Mouse (Mus musculus) thymus, postnatal 36 days (tissue): ENCODE data around the gene Ptprg.

Experiments
- DNase-seq, 2 experiments: peaks; one replicate each; pipeline ENCODE4 v3.0.0; 2022; ENCODE audit warnings: mixed read lengths in 2 of 2

Ptprg gene

DNA sequence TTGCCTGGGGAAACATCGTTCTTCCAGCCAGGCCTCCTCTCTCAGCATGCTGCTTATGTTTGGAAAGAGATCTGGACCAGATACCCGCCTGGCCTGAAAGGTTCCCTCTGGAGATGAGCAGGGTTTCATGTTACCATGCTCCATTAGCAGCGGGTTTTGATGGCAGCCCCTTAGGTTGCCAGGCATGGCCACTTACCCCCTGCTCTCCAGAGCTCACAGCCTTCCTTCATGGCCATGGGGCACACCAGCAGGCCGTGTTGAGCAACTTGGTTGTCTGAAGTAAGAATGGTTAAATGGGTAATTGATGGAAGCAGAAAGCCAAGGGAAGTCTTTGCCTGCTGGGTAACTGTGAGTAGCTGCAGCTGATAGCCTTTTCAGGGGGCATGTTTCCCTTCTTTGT, 274.8 kb downstream of the Ptprg start:
- DNase-seq, result no peak

DNA sequence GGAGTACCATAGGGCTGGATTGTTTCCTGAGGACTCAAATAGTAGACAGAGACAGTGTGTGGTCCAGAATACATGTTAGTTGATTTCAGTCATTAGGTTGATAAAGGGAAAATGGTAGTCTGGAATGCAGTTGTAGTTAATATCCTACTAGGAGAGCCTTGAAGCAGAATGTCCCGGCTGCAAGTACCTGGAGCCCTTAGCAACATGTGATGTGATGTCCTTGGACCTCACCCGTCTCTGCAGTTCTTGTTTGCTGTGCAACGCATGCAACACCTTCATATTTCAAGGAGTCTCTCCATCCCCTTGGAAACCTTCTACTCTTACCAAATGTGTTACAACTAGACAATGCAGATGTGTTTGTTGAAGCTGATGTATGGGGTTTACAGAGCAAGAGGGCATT, 280.3 kb downstream of the Ptprg start:
- DNase-seq, result no peak

DNA sequence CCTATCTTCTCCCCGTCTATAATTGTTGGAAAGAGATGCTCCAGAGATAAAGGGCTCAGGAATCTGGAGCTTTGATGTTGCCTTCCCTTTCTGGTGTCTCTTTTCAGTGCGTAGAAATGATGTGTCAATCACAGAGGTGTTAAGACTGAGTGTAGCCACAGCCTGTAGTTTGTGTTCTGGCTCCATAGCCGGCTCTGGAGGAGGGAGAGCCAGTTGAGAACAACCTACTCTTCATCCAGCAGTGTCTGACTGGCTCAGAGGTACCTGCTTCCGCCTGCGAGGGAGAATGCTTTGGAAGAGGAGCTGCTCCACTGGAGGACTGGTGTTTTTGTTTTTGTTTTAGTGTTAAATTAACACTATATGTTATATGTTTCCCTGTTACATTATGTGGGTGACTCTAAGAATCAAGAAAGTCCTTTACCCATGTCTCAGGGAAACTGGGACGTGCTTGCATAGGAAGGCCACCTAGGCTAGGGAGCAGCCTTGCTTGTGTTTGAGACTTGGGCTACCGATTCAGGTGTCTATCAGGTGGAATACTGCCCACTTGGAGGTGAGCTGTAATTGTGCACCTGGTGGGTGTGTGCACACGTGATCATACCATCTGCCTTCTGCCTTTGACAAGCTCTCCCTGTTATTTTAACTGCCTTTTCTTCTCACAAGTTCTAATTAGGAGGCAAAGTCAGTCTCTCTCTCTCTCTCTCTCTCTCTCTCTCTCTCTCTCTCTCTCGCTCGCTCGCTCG, 282.5 kb downstream of the Ptprg start:
- DNase-seq, result no peak

DNA sequence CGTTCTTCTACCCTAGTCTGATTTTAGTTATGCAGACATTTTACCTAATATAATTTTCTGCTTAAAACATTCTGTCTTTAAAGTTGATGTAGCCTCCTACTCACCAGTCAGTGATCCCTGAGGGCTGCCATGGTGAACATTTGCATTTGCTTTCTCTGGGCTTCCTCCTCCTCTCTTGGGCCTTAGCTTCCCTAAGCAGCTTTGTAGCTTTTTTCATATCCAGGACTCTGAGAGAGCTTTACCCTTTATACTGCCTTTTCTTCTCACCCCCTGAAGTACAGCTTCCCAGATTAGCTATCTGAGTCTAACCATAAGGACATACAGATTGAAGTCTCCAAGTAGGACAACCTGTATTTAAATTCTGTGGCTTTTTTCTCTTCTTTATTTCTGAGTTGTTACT, 284.4 kb downstream of the Ptprg start:
- no peak for DNase-seq

DNA sequence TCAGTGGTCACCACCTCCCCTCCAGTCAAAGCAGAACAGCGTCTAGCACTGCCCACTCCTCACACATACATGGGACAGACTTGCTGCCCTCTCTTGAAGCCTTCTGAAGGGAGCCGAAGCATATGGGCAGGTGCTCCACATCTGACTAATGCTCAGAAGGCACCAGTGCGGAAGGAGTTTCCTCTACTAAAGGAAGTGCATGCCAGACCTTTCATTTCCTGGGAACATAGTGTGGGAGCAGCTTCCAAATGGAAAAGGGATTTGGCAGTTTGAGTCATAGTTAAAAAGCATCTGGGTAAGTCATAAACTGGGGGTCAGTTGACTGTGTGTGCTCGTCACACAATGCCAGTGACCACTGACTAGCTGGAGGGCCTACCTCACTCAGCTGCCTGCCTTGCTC, 288.3 kb downstream of the Ptprg start:
- no peak for DNase-seq

DNA sequence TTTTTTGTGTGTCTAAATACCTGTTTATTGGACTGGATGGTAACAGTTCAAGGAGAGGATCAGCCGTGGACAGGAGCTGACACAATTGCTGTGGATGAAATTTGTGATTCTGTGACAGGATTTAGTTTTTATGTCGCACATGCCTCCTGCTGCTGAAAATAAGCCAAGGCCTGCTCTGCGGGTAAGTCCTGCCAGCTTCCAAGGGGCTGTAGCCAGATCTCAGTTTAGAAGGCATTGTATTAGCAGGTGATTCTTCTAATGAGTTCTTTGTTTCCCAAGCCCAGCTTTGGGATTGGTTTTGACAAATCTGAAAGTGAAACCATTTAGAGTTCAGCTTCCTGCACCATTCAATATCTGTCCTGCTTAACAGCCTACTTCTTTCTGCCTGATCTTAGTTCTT, 299.6 kb downstream of the Ptprg start:
- DNase-seq, result no peak

DNA sequence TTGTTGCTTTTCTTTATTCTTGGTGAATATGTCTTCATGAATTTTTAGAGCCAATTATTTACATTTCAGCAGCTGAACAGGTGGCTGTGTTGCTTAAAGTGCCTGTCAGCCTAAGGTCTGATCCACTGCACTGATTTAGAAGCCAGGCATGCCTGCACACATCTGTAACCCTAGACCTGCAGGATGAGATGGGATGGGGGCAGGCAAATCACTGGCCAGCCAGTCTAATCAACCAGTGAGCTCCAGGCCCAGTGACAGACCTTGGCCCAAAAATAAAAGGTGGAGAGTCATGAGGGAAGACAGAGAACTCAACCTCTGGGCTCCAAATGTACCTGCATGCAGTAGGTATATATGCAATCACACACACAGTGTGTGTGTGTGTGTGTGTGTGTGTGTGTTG, 302.2 kb downstream of the Ptprg start:
- no peak for DNase-seq

DNA sequence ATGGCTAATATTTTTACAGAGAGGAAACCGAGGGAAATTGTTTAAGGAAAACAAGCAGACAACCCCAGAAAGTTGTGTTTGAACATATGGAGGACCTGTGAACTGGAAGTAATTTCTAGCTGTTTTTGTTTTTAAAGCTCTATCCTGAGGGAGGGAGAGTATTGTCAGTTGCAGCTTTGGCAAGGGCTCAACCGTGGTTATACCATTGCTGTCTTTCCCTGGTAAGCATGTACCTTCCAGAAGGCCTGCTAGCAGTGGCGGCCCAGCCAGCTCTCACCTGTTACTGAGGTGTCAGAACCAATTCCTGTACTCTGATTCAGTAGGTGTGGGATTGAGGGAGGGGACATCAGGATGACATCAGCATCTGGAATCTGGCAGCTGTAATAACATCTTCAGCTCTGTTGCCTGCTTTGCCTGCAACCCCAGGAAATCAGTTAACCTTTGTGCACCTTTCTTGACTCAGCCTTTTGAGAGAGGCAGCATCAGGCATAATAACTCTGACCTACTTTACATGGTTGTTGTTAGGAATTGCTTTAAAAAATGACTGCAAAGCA, 304.7 kb downstream of the Ptprg start:
- DNase-seq, result no peak

DNA sequence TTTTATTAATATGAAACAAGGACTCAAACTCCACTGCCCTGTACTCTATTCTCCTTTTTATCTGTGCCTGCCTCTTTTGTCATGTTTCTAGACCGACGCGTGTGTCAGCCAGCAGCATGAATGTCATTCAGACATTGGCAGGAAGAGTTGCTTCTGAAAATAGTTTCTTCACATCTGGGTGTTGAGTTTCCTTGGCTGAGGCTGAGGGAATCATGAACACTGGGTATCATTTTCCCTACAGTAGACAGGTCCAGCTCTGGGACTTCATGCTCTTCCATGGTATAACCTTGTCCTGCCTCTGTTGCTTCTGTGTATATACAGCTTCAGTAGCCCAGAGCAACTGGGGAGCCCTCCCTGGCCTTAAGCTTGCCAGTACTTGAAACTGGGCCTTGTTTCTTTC, 310.0 kb downstream of the Ptprg start:
- DNase-seq, result no peak

DNA sequence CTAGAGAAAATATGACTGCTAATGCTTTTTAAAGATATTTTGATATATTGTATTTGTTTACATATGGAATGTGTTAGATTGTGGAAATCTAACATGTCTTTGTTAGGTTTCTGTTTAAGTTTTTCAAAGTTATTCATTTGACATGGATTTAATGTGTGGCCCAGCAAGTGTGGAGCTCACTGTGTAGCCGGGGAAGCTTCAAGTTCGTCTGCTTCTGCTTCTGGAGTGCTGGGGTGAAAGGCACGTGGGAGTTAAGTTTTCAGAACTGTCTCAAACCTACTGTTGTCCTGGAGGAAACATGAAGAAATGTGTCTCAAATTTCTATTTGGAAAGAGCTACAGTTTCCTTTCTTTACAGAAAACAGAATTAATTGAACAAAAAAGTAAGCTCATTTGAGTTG, 311.5 kb downstream of the Ptprg start:
- DNase-seq, result no peak

DNA sequence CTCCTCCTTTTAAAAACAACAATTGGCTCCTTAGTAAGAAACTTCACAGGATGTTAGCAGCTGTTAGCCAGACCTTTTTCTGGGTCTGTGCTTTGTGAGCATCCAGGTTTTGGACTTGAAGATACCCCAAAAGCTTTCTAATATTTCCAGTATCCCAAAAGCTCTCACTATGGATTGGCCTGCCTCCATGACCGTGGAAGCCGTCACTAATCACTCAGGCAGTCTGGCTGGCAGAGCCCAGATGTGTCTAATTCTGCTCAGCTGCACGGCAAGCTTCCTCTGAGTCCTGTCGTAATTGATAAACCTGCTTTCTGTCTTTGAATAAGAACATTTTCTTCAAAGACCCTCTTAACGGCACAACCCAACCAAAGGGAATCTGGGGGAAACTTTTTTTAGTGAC, 312.0 kb downstream of the Ptprg start:
- DNase-seq, result no peak

DNA sequence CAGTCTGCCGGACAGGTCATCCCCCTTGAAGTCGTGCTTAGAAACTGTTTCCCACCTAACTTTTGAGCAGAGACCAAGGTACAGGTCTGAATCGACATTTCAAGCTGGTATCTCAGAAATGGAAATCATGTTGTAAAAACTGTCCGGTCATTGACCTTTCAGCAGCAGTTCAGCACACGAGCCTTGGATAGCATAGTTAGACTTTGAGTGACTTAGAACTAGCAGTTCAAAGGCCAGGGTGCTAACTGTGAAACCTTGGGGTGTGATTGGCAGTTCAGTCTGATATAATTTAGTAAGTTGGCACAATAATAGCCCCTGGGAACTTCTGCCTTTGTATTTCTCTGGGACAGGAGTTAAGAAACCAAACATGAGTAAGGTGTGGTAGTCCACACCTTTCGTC, 312.5 kb downstream of the Ptprg start:
- DNase-seq, result no peak

DNA sequence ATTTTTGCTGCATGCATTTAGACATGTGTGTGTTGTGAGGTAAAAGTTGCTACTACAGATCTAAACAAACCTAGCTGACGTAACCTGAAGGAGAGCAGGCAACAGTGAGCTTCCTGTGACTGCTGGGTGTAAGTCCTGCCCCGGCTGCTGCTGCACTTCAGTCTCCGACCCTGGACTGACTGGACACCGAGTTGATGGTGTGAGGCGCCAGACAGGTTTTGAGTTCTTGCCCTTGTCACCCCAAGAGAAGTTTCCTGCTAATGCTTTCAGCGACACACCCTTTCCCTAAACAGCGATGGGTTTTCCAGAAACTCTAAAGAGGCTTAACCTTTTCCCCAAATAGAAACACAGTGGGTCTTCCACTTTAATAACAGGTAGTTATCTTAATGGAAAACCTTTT, 313.1 kb downstream of the Ptprg start:
- no peak for DNase-seq

DNA sequence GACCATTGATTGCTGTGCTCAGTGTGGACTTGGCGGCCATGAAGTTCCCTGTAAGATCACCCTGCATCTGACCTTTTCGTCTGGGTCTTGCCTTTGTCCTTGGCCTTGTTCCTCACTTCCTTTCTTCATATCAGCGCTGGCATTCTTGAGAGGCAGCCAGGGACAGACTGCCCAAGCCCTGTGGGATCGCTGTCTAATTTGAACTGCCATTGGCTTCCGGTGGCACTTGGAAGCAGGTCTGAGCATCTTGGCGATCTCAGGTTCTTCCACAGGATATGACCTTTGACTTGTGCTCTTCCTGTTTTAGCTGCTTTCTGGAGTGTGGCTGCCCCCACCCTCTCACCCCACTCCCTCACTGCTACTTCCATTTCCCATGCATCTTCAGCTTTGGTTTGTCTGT, 315.3 kb downstream of the Ptprg start:
- DNase-seq, result no peak

DNA sequence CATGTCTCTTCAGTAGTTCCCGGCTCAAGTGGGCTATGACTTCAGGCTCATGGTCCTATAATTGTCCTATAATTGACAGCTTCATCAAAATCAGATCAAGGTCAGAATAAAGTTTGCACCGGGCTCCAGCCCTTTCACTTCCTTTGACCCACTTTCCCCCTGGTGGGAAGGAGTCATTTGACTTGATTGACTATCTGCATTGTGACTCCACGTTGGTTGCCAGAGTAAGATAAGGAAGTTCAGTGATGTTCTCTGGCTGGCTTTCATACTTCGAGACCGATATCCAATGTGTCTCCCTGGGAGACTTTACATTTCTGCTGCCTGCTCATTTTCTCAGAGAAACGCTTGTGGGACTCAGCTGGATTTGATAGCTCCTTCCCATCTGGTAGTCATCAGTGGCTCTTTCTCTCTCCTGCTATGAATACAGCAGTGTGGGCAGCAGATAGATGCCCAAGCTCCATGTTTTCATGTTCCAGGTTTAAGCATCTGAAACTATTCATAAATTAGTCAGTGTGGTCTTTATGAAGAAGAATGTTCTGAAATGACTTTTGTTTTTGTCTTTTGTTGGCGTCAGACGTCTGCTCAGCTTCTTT, 318.5 kb downstream of the Ptprg start:
- no peak for DNase-seq

DNA sequence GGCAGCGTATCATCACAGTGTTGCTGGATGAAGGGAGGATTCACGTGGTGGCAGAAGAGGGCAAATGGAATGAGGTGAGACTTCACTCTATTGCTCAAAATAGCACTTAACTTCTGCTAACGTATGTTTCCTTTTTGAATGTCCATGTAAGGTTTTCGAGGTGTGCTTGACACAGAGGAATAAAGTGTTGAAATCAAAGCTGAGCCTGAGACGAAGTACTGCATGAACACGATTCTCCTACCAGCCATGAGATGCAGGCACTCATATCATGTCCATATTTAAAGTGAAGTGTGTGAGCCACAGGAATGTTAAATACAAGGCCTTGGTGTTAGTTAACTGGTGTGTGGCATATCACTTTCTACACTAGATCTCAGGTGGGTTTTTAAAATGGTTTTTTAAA, 320.9 kb downstream of the Ptprg start:
- no peak for DNase-seq

DNA sequence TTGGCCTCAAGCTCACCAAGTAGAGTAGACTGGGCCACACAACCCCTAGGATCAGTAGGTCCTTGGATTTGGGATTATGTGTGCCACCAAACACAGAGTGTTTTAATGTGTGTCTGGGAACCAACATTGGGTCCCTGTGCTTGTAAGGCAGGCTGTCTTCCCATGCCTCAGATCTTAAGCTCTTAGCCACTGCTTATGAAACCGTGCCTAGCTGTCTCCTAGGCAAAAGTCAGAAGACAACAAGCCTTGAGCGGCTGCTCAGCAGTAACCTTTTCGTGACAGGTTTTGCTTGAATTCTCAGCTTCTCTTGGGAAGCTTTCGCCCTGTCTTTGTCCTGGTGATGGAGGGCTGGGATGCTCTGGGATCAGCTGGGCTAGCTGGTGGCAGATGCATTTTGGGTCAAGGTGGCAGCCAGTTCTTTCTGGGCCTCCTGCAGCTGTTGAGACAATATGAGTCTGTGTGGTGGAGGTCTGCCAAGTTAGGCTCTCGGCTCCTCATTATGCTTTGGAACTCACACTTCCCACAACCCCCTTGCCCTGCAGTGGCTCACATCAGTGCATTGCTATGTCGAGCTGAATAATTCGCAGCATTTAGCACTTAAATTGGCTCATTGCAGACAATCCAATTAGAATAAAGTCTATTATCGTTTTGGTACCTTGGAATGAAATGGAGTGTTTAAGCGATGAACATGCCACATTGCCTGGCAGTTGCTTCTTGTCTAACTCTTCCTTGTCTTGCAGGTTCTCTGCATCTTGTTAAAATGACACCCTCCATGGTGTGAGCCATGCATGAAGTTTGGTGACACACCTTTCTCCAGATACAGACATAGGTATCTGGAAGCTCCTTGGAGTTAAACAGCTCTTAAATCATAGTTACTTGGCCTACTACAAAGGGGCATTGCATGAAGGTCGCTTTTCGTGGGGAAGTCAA, 321.9 kb downstream of the Ptprg start:
- no peak for DNase-seq

DNA sequence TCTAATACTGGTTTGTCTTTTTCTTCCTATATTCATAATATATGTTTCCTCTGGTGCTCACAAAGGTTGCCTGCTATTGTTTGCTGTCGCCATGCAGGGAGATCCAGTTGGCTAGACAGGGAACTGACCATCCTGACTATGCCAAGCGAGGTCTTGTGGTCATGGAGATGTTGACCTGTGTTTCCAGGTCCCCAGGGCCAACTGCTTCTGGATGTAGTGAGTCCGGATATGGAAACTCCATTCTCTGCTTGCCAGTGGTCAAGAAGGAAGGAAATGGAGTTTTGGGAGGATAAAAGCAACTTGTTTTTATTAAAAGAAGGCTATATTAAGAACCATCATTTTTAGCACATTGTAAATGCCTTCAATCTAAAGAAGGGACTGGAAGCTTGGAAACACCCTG, 327.8 kb downstream of the Ptprg start:
- DNase-seq, result no peak

DNA sequence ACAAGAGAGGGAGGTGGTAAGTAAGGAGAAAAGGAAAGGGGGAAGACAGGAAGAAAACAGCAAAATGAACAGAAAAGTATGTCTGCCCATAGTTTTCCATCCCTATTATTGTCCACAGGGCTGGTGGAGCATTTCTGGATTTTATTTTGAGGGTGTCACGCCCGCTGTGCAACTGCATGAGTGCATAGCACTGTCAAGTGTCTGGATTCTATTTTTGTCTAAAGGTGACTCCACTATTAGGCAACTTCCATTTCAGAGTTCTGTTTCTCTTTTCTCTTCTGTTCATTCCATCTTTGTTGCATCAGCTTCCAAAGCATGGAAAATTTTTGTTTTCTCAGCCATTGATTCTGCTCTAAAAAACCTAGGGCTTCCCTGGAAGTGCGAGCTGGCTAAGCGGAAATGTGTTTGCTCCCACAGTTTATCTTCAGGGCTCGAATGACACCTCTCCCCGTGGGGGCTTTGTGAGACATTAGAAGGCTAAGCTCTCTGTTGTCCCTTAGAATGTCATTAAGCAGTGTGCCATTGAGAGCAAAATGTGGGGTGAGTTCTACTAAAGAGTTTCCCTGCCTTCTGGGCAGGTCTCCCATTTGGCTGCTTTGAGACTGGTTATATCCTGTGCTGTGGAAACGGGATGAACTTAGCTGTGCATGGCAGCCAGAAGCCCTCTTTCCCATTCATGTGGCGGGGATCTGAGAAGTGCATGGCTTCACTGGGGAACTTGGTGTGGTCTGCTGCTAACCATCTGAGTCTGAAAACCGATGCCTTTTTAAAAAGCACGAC, 330.0 kb downstream of the Ptprg start:
- no peak for DNase-seq

DNA sequence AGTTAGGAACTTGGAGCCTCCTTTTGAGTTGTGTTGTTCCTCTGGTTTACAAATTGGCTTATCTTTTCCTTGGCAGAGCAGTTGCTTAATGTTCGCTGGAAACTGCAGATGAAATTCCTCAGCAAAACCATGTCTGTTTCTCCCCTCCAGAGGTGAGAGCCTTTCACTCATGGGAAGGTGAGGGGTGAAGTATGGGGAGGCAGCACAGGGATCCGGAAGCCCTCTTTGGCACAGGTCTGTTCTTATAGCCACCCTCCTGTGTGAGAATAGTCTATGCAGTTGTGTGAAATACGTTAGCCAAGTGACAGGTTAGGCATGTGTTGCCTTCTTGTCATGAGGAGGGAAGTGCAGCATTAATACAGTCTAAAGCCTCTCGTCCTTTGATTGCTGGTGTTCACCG, 330.7 kb downstream of the Ptprg start:
- DNase-seq, result no peak

DNA sequence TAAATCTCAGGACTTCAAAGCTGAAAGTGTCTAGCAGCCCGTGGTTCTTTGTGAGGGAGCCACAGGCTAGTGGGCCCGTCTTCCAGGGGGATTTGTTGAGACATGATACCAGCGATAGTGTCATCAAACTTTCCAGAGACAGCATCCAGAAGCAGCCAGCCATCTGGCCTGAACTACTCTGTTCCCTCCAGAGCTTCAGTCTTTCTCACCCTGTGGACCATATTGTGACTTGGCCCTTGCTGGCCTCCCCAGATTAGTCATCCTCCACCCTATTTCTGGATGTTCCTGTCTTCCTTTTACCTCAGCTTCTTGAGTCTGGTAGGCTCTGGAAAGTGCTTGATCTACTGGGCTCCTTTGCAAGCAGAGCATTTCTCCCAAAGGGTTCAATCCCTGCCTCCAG, 333.1 kb downstream of the Ptprg start:
- DNase-seq, result no peak

DNA sequence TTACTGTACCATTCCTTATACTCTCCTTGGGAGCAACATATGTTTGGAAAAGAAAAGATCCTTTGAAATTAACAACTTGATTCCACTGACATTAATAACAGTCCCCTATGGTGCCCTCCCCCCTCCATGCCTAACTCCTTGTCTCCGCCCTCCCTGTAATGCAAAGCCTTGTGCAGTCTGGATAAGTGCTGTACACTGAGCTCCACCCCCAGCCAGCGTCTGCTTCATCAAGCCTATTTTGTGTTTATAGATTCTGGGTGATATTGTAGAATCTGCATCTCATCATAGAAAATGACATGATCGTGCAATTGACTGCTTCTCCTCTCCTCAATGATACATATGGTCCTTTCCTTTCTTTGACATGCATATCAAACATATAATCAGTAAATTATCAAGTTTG, 337.6 kb downstream of the Ptprg start:
- no peak for DNase-seq

DNA sequence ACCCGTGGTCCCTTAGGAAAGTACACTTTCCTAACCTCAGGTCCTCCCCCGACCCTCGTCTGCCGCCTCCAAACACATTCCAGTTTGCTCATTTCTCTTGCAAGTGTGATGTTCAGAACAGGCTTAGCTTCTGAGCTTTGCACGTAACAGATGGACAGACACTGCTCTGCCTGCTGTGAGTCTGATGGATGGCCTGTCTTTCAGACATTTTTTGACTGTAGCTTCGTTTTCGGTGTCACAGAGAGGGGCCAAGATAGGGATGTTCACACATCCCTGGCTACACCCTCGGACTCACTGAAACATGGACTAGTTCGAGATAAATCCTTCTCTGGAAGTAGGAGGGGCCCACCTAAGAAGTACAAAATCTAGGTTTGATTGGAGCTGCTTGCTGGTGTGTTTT, 339.3 kb downstream of the Ptprg start:
- no peak for DNase-seq
